Mouse (Mus musculus): ENCODE results near the gene Lsm8. TPM values are rescaled to one million over a fixed set of nuclear protein-coding genes. Genes with fewer than 3 reads are reported as not detected.

Gene Lsm8
- 98.5 and 99.8 TPM in 2 replicates for polyA plus RNA-seq (2015; fragmentation: Nextera tagmentation; extraction: Ambion mirVana)

GRCm38 (mm10) chr6:18848051-18848701 is at the start of gene Lsm8:
TSS of gene Lsm8 (plus strand) at chr6:18848579.
- under 1% methylated on average over 37 of the region's 37 CpGs for WGBS

GRCm38 (mm10) chr6:18800869-18801511 is 47.4 kb upstream of the Lsm8 start:
- H3K36me3 ChIP-seq (ENCODE audit: control insufficient read depth, insufficient read depth), result no peaks in the 10 kb centered on the region
- no peaks in the 10 kb centered on the region for H3K27me3 ChIP-seq (replicated peaks; ENCODE audit: control insufficient read depth, insufficient read depth, low read length)
- no peak overlapping the region for H3K4me3 ChIP-seq (ENCODE audit: low read depth, low read length)
- no peak overlapping the region for H3K4me2 ChIP-seq (replicated peaks; ENCODE audit: low read depth)
- no peak for TF ChIP-seq CTCF (IDR thresholded peaks at IDR 0.05; ENCODE audit: low read depth)
- no peaks in the 10 kb centered on the region for H3K9me3 ChIP-seq (ENCODE audit: control insufficient read depth)
- H3K27ac ChIP-seq (ENCODE audit: low read depth, low read length), result no peak overlapping the region
- H3K9ac ChIP-seq (ENCODE audit: low read depth, low read length), result no peak overlapping the region
- H3K4me1 ChIP-seq (replicated peaks; ENCODE audit: control insufficient read depth, insufficient read depth, low read length), result no peaks in the 10 kb centered on the region
- no peak for ATAC-seq
- WGBS, result 86% methylated on average over 2 of the region's 2 CpGs

More at GRCm38 (mm10) chr6:18848051-18848701, at the start of gene Lsm8:
- Histone ChIP-seq H3K4me3 (ENCODE audit: low read depth, low read length) (peak within 1 kb of the TSS; percentile 79), H3K4me1 (replicated peaks; ENCODE audit: control insufficient read depth, insufficient read depth, low read length) (no peaks in the 10 kb centered on the region), H3K27ac (ENCODE audit: low read depth, low read length) (peak within 1 kb of the TSS; percentile 88), H3K9me3 (ENCODE audit: control insufficient read depth) (no peaks in the 10 kb centered on the region), H3K9ac (ENCODE audit: low read depth, low read length) (peak within 1 kb of the TSS; percentile 89), H3K36me3 (ENCODE audit: control insufficient read depth, insufficient read depth) (no peaks in the 10 kb centered on the region), H3K4me2 (replicated peaks; ENCODE audit: low read depth) (peak within 1 kb of the TSS; percentile 75), H3K27me3 (replicated peaks; ENCODE audit: control insufficient read depth, insufficient read depth, low read length) (no peaks in the 10 kb centered on the region)
- TF ChIP-seq CTCF (IDR thresholded peaks at IDR 0.05; ENCODE audit: low read depth), result no peak
- peak; percentile 100 for ATAC-seq

- no peaks in the 10 kb centered on the region for H3K27me3 ChIP-seq (replicated peaks; ENCODE audit: control insufficient read depth, insufficient read depth, low read length)
- TF ChIP-seq CTCF (IDR thresholded peaks at IDR 0.05; ENCODE audit: low read depth), result no peak
- no peak for ATAC-seq
- H3K4me2 ChIP-seq (replicated peaks; ENCODE audit: low read depth), result no peak overlapping the region
- no peaks in the 10 kb centered on the region for H3K9me3 ChIP-seq (ENCODE audit: control insufficient read depth)
- no peak overlapping the region for H3K4me3 ChIP-seq (ENCODE audit: low read depth, low read length)
- WGBS, result 77% methylated on average over 1 of the region's 1 CpGs
- no peaks in the 10 kb centered on the region for H3K4me1 ChIP-seq (replicated peaks; ENCODE audit: control insufficient read depth, insufficient read depth, low read length)
- H3K27ac ChIP-seq (ENCODE audit: low read depth, low read length), result no peak overlapping the region
- H3K36me3 ChIP-seq (ENCODE audit: control insufficient read depth, insufficient read depth), result no peaks in the 10 kb centered on the region
- H3K9ac ChIP-seq (ENCODE audit: low read depth, low read length), result no peak overlapping the region
These were observed 35.8 kb upstream of the Lsm8 start for GRCm38 (mm10) chr6:18812623-18813022.

- no peaks in the 10 kb centered on the region for H3K4me1 ChIP-seq (replicated peaks; ENCODE audit: control insufficient read depth, insufficient read depth, low read length)
- no peak overlapping the region for H3K9ac ChIP-seq (ENCODE audit: low read depth, low read length)
- no peak overlapping the region for H3K4me2 ChIP-seq (replicated peaks; ENCODE audit: low read depth)
- no peaks in the 10 kb centered on the region for H3K9me3 ChIP-seq (ENCODE audit: control insufficient read depth)
- H3K36me3 ChIP-seq (ENCODE audit: control insufficient read depth, insufficient read depth), result no peaks in the 10 kb centered on the region
- TF ChIP-seq CTCF (IDR thresholded peaks at IDR 0.05; ENCODE audit: low read depth), result no peak
- no peak overlapping the region for H3K27ac ChIP-seq (ENCODE audit: low read depth, low read length)
- WGBS, result 65% methylated on average over 2 of the region's 2 CpGs
- H3K27me3 ChIP-seq (replicated peaks; ENCODE audit: control insufficient read depth, insufficient read depth, low read length), result no peaks in the 10 kb centered on the region
- H3K4me3 ChIP-seq (ENCODE audit: low read depth, low read length), result no peak overlapping the region
- ATAC-seq, result no peak
These were observed 32.8 kb upstream of the Lsm8 start for GRCm38 (mm10) chr6:18815606-18816005.

- peak; percentile 83 for TF ChIP-seq CTCF (IDR thresholded peaks at IDR 0.05; ENCODE audit: low read depth)
- no peaks in the 10 kb centered on the region for H3K36me3 ChIP-seq (ENCODE audit: control insufficient read depth, insufficient read depth)
- no peaks in the 10 kb centered on the region for H3K27me3 ChIP-seq (replicated peaks; ENCODE audit: control insufficient read depth, insufficient read depth, low read length)
- no peak overlapping the region for H3K27ac ChIP-seq (ENCODE audit: low read depth, low read length)
- H3K4me2 ChIP-seq (replicated peaks; ENCODE audit: low read depth), result no peak overlapping the region
- no peak for ATAC-seq
- H3K4me3 ChIP-seq (ENCODE audit: low read depth, low read length), result no peak overlapping the region
- no peaks in the 10 kb centered on the region; the same call in 1 of the 2 replicates for H3K4me1 ChIP-seq (replicated peaks; ENCODE audit: control insufficient read depth, insufficient read depth, low read length)
- WGBS, result 11% methylated on average over 4 of the region's 4 CpGs
- no peak overlapping the region for H3K9ac ChIP-seq (ENCODE audit: low read depth, low read length)
- no peaks in the 10 kb centered on the region for H3K9me3 ChIP-seq (ENCODE audit: control insufficient read depth)
These were observed 29.0 kb upstream of the Lsm8 start for GRCm38 (mm10) chr6:18819343-18819742.

GRCm38 (mm10) chr6:18820246-18820645 is 28.1 kb upstream of the Lsm8 start:
- Histone ChIP-seq H3K27me3 (replicated peaks; ENCODE audit: control insufficient read depth, insufficient read depth, low read length) (no peaks in the 10 kb centered on the region), H3K4me3 (ENCODE audit: low read depth, low read length) (no peak overlapping the region), H3K9ac (ENCODE audit: low read depth, low read length) (no peak overlapping the region), H3K4me2 (replicated peaks; ENCODE audit: low read depth) (no peak overlapping the region), H3K9me3 (ENCODE audit: control insufficient read depth) (no peaks in the 10 kb centered on the region), H3K27ac (ENCODE audit: low read depth, low read length) (no peak overlapping the region), H3K36me3 (ENCODE audit: control insufficient read depth, insufficient read depth) (no peaks in the 10 kb centered on the region), H3K4me1 (replicated peaks; ENCODE audit: control insufficient read depth, insufficient read depth, low read length) (no peaks in the 10 kb centered on the region; the same call in 1 of the 2 replicates)
- 78% methylated on average over 4 of the region's 4 CpGs for WGBS
- no peak for TF ChIP-seq CTCF (IDR thresholded peaks at IDR 0.05; ENCODE audit: low read depth)
- no peak for ATAC-seq

Measured in intestine, postnatal 0 days (tissue).